Mouse (Mus musculus) embryonic facial prominence, embryonic 10.5 days (tissue): ENCODE measurements around the gene Bcl6b. TPM values are rescaled to one million over a fixed set of nuclear protein-coding genes. Genes with fewer than 3 reads are reported as not detected.
A peak's percentile ranks its signal among the peaks of the same experiment; 100 is the strongest.

Experiments
- DNase-seq: peaks from one replicate; pipeline ENCODE4 v3.0.0-alpha.2; 2017; ENCODE audit warnings: low spot score
- H3K27ac ChIP-seq: fragments of 300-500 bp; sonication (generic); replicated peaks from 2 replicates; pipeline ENCODE4 v1.5.1; 2016; ENCODE audit warnings: mild to moderate bottlenecking
- H3K27me3 ChIP-seq: fragments of 300-500 bp; sonication (generic); replicated peaks from 2 replicates; pipeline ENCODE4 v1.6.1; 2016; ENCODE audit warnings: low read depth, mild to moderate bottlenecking; ENCODE audit not compliant: poor library complexity, severe bottlenecking
- H3K36me3 ChIP-seq: fragments of 300-500 bp; sonication (generic); replicated peaks from 2 replicates; pipeline ENCODE4 v1.6.1; 2016; ENCODE audit warnings: mild to moderate bottlenecking, moderate library complexity
- H3K4me1 ChIP-seq: fragments of 300-500 bp; sonication (generic); 2 replicates; pipeline ENCODE4 v1.6.1; 2016
- H3K4me3 ChIP-seq: fragments of 300-500 bp; sonication (generic); 2 replicates; pipeline ENCODE4 v1.5.1; 2016; ENCODE audit warnings: mild to moderate bottlenecking, moderate library complexity
- H3K9me3 ChIP-seq: fragments of 300-500 bp; sonication (generic); 2 replicates; pipeline ENCODE4 v1.6.1; 2016; ENCODE audit warnings: mild to moderate bottlenecking
- WGBS: fragments of 180-500 bp; shearing (Covaris S2); methylation state at CpG from one replicate; pipeline ENCODE4 v1.1.7; 2016; 5-methylcytosine and 5-hydroxymethylcytosine counted together
- polyA plus RNA-seq: library from polyadenylated mRNA; unstranded; fragments of >200 nt; fragmentation: Nextera tagmentation; extraction: Ambion mirVana; gene quantifications from 2 replicates; pipeline ENCODE4 v1.2.1, GENCODE M21; 2016

The Bcl6b gene
- polyA plus RNA-seq, 1 experiment from 2014 or later = 7.2 TPM

DNA sequence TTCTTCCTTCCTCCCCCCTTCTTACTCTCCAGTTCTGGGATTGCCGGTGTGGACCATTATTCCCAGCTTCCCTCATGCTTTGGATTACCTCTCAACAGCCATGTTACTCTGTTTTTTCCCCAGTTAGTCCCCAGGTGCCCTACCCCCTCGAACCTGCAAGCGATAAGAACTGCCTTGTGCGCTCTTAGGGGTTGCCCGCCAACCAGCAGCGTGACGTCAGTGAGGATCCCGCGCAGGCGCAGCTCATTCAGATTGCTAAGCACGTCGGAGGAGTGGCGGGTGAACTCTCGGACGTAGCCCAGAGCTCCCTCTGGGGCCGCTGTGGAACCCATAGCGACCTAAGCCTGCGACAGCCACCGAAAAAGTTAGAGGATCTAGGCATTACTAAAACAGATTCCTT is 770 bp downstream of the Bcl6b start:
- Histone ChIP-seq H3K36me3 (no peaks in the 10 kb centered on the region), H3K27ac (peak overlapping the region; percentile 19; the same call in 1 of the 2 replicates), H3K27me3 (peaks cover 84% of the 10 kb centered on the region), H3K4me3 (peak overlapping the region; percentile 47), H3K9me3 (no peaks in the 10 kb centered on the region), H3K4me1 (peaks cover 57% of the 10 kb centered on the region)
- DNase-seq = peak; percentile 82
- 2% methylated on average over 19 of the region's 19 CpGs for WGBS

DNA sequence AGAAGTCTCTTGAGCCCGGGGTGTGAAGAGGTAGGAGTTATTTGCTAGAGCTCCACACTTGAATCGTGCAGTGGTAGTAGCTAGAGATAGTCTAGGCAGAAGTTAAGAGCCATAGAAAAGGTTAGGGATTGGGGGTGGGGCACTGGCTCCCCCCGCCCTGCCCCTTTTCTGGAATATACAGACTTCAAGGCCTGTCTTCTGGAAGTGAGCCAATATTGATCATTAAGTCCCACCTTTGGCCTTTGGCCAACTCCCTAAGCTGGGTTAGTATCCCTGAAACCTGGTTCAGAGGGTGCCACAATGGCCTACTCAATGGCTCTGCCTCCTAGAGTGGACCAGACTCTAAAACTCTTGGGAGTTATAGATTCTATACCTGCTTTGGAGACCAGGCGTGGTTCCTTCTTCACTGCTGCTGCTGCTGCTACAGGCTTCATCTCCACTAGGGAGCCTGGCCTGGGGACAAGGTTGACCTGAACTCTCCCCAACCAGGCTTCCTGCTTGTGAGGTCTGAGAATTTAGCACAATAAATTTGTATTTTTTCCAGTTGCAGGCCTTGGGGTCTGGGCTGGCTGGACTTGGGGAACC is 1.8 kb downstream of the Bcl6b start:
- H3K9me3 ChIP-seq = no peaks in the 10 kb centered on the region
- peaks cover 46% of the 10 kb centered on the region for H3K4me1 ChIP-seq
- peaks cover 93% of the 10 kb centered on the region for H3K27me3 ChIP-seq
- H3K36me3 ChIP-seq = no peaks in the 10 kb centered on the region
- WGBS = 81% methylated on average over 4 of the region's 4 CpGs
- no peak overlapping the region for H3K27ac ChIP-seq
- H3K4me3 ChIP-seq = peak overlapping the region; percentile 47; the same call in 1 of the 2 replicates
- no peak for DNase-seq

DNA sequence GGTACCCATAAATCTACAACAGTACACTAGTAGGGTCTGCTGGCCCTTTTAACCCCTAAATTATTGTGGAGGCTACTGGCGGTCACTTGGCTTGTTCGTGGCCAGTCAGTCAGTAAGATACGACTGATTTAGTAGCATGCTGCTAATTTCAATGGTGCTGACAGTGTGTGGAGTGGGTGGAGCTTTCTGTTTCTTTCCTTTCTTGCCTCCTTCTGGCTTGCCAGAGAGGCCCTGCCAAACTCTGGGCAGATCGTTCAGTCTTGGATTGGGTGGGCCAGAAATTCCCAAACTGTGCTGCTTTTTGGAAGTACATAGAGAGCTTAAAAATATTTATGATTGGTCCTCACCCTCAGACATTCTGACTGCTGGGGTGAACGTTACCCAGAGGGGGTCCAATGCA is 2.5 kb downstream of the Bcl6b start:
- Histone ChIP-seq H3K27me3 (peaks cover 97% of the 10 kb centered on the region), H3K36me3 (no peaks in the 10 kb centered on the region), H3K4me3 (peak overlapping the region; percentile 47), H3K9me3 (no peaks in the 10 kb centered on the region), H3K4me1 (peaks cover 44% of the 10 kb centered on the region), H3K27ac (no peak overlapping the region)
- DNase-seq = no peak
- WGBS = 41% methylated on average over 5 of the region's 5 CpGs

DNA sequence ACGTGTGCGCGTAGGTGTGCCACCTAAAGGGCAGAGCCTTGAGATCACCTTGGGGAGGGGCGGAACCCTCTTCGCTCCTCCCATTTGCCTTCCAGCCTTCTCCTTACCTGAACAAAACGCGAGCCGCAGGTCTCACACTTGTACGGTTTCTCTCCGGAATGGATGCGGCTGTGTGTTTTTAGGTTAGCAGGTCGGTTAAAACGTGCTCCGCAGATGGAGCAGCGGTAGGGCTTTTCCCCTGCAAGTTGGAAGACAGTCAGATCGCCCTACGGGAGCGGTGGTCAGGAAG is 3.1 kb downstream of the Bcl6b start:
- Histone ChIP-seq H3K36me3 (no peaks in the 10 kb centered on the region), H3K4me3 (peak overlapping the region; percentile 47), H3K27me3 (peaks cover 97% of the 10 kb centered on the region), H3K9me3 (no peaks in the 10 kb centered on the region), H3K27ac (no peak overlapping the region), H3K4me1 (peaks cover 47% of the 10 kb centered on the region)
- WGBS = 3% methylated on average over 18 of the region's 18 CpGs
- peak; percentile 39 for DNase-seq

DNA sequence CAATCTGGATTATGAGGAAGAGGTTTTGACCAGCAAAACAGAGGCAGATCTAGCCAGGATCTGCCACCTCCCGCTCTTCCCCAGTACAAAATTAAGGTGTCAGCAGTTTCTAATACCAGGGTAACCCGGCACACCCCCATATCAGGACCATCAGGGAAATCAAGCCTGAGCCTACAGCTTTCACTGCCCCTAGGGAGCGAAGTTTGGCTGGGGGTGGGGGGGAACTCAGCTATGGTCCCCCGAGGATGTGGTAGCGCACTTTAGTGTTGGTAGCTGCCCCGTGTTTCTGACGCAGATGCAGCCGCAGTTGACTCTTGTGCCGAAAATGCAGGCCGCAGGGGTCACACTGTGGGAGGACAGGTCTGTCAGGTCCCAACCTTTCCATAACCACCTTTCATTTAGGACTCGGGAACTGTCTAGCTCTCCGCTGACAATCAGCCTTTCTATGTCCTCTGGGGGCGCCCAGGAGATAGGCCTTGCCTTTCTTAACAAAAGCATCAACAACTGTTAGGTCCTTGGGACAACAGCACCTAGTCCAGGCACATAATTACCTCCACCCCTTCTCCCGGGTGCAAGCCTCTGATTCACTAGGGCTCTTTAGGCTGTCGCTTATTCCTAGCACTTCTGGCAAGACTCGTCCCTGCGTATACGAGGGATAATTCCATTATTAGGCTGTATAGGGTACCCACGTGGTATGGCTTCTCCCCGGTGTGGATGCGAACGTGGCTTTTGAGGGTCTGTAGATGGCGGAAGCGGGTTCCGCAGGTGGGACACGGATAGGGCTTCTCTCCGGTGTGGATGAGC is 3.6 kb downstream of the Bcl6b start:
- no peaks in the 10 kb centered on the region for H3K36me3 ChIP-seq
- WGBS = 14% methylated on average over 27 of the region's 27 CpGs
- DNase-seq = no peak
- peaks cover 53% of the 10 kb centered on the region for H3K4me1 ChIP-seq
- peak overlapping the region; percentile 47 for H3K4me3 ChIP-seq
- no peak overlapping the region for H3K27ac ChIP-seq
- peaks cover 93% of the 10 kb centered on the region for H3K27me3 ChIP-seq
- H3K9me3 ChIP-seq = no peaks in the 10 kb centered on the region

DNA sequence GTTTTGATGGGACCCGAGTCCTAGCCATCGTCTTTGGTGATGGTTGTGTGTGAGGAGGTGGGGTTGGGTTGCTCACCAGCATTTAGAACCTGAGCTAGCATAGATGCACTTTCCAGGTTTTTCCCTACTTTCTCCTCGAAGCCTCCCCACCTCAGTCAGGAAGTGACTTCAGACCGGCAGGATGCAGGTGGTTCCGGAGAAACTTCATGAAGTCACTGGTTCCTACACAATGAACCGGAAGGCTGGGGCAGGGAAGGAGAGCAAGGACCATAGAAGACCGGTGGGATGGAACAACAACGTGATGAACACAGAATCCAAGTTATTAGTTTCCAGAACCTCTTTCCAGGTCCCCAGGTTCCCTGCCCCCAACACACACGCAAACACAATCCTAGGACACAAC is 5.9 kb downstream of the Bcl6b start:
- Histone ChIP-seq H3K4me1 (peaks cover 57% of the 10 kb centered on the region), H3K36me3 (no peaks in the 10 kb centered on the region), H3K9me3 (no peaks in the 10 kb centered on the region), H3K4me3 (no peak overlapping the region), H3K27ac (0 out of 2 replicates have a peak overlapping the region, but pooled peaks have one; percentile 35), H3K27me3 (peaks cover 88% of the 10 kb centered on the region)
- WGBS = 87% methylated on average over 9 of the region's 9 CpGs
- no peak for DNase-seq

DNA sequence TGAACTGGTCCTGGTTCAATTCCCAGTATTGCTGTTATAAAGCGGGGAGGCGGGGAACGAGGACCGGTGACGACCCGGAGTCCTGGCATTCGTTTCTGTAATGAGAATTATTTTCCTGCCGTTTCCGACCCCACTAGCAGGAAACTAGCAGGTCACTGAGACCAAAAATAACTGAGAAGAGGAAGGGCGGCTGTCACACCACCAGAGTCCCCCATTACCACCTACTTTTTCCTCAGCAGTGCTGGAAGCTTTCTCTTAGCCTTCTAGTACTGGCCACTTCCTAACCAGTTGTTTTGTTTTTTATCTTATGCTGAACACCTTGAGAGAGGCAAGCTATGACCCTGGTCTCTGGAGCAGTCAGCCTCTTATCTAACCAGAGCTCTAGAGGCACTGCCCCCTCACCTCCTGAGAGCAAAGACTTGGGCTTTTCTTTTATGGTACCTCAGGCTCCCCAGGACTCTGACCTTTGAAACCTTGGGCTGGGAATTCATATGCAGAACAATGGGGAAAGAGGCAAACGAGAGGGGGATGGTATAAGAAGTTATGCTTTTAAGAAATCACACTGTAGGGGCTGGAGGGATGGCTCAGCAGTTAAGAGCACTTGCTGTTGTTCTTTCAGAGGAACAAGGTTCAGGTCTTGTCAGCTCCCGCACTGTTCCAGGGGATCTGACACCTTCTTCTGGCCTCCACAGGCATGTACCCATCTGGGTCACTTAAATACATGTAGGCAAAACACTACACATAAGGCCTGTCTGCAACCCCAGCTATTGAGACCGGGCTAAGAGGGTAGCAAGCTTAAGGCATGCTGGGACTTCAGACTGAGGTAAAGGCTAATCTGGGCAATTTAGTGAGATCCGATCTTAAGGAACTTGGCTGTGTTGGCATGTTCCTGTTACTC is 7.7 kb downstream of the Bcl6b start:
- WGBS = 12% methylated on average over 14 of the region's 14 CpGs
- Histone ChIP-seq H3K4me3 (peak overlapping the region; percentile 68), H3K9me3 (no peaks in the 10 kb centered on the region), H3K4me1 (peaks cover 51% of the 10 kb centered on the region), H3K36me3 (peaks cover 13% of the 10 kb centered on the region), H3K27me3 (peaks cover 87% of the 10 kb centered on the region), H3K27ac (peak overlapping the region; percentile 88)
- no peak for DNase-seq

DNA sequence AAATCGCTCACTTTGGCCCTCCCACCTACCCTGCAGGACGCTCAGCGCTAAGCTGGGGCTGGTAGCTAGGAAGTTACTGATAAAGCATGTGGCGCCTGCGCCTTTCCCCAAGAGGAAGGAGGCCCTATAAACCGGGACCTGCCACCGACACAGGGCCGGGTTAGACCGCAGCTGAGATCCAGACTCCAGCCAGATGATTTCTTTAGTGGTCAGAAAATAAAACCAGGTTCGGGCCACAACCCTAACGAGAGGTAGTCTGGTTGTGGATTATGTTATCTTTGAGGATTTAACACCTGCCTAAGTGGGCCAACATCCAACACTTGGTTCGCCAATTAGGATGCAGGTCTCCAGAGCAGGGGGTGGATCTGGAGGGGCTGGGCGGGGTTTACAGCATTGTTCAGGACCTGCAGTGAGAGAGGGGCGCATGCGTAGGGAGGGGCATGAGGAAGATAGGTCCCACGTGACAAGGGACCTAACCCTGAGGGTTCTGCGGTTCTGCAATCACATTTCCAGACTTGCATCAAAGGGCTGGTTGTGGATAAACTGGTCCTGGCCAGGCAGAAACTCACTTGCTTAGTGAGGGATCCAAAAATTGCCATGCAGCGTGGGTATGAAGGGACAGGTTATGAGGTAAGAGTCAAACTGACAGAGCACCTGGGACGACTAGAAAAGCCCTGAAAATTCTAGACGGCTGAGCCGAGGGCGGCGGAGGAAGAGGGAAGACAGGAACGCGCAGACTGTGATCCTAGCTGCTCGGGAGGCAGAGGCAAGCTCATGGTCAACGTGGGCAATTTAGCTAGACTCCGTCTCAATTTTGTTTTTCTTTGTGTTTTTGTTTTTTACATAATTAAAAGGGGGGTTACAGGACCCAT is 8.6 kb downstream of the Bcl6b start, which contains the start of gene Slc16a13:
Slc16a13 (minus strand) TSS at position 334 of the 872 bp plus-strand sequence.
- peak; percentile 97 for DNase-seq
- peak within 1 kb of the TSS; percentile 68 for H3K4me3 ChIP-seq
- H3K4me1 ChIP-seq = peaks cover 43% of the 10 kb centered on the region
- H3K27ac ChIP-seq = peak within 1 kb of the TSS; percentile 88
- H3K9me3 ChIP-seq = no peaks in the 10 kb centered on the region
- peaks cover 13% of the 10 kb centered on the region for H3K36me3 ChIP-seq
- WGBS = under 1% methylated on average over 28 of the region's 28 CpGs
- peaks cover 87% of the 10 kb centered on the region for H3K27me3 ChIP-seq

DNA sequence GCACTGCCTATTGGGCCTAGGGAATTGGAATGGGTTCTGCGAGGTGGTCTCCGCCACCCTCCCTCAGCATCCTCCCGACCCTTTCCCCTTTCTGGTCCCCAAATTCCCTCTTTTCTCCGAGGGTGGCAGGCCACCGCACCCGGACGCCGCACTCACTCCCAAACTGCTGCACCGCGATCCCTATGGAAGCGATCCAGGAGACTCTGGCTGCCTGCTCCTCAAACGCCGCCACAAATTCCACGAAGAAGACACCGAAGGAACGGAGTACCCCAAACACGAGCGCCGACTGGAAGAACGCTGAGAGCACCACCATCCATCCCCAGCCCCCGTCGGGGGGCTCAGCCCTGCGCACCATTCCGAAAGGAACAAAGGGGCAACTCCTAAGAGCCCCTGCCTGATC is 9.3 kb downstream of the Bcl6b start:
- WGBS = 2% methylated on average over 24 of the region's 24 CpGs
- DNase-seq = no peak
- peaks cover 13% of the 10 kb centered on the region for H3K36me3 ChIP-seq
- H3K9me3 ChIP-seq = no peaks in the 10 kb centered on the region
- peaks cover 44% of the 10 kb centered on the region for H3K4me1 ChIP-seq
- H3K27ac ChIP-seq = peak overlapping the region; percentile 88
- H3K27me3 ChIP-seq = peaks cover 87% of the 10 kb centered on the region
- peak overlapping the region; percentile 68 for H3K4me3 ChIP-seq

DNA sequence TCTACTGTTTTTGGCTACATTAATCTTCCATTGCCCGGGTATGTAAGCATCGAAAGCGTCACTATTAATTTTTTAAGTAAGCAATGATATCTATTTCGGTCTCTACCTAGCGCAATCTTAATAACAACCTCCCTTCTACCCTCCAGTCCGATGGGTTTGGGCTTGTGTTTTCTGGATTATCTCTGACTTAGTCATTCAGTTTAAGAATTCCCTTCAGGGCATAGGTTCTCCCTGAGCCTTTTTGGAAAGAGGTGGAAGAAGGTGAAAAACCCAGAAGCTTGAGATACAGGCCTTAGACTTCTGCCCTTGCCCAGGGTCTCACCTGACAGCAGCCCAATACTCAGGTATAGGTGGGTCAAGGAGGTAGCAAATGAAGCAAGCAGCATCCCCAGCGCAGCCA is 9.7 kb downstream of the Bcl6b start:
- Histone ChIP-seq H3K9me3 (no peaks in the 10 kb centered on the region), H3K4me3 (peak overlapping the region; percentile 68), H3K36me3 (peaks cover 13% of the 10 kb centered on the region), H3K27me3 (peaks cover 87% of the 10 kb centered on the region), H3K4me1 (peaks cover 48% of the 10 kb centered on the region), H3K27ac (peak overlapping the region; percentile 88)
- 57% methylated on average over 7 of the region's 7 CpGs for WGBS
- DNase-seq = no peak

DNA sequence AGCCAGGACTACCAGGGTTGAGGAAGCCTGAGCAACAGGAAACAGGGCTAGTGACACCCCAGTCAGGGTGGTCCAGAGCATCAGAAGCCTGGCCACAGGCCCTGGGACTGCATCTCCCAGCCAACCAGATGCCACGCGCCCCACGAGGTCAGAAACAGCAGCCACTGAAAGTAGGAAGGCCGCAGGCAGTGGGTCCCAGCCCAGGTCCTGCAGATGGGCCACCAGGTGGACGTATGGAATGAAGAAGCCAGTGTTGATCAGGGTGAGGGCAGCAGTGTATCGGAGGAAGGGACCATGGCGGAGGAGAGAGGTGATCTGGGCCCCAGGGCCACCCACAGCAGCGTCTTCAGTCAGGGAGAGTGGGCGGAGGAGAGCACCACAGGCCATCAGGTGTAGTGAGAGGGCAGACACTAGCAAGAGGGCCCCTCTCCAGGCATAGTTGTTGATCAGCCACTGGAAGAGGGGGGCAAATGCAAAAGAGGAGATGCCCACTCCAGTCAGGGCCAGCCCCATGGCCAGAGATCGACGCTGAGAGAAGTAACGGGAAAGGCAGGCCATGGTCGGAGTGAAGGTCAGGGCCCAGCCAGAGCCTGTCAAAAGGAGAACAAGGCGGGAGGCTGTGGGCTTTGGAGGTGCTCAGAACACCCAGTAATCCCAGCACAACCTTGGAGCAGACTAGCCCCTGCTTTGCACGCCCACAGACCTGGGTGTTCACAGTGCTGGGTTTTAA is 10.7 kb downstream of the Bcl6b start:
- 92% methylated on average over 15 of the region's 15 CpGs for WGBS
- peaks cover 13% of the 10 kb centered on the region for H3K36me3 ChIP-seq
- H3K9me3 ChIP-seq = no peaks in the 10 kb centered on the region
- peak overlapping the region; percentile 16; the same call in 1 of the 2 replicates for H3K4me3 ChIP-seq
- H3K4me1 ChIP-seq = peaks cover 58% of the 10 kb centered on the region
- DNase-seq = no peak
- no peak overlapping the region for H3K27ac ChIP-seq
- peaks cover 87% of the 10 kb centered on the region for H3K27me3 ChIP-seq
